Mouse (Mus musculus) embryonic facial prominence, embryonic 11.5 days (tissue): ENCODE data around the gene Nt5dc1. TPM values are rescaled to one million over a fixed set of nuclear protein-coding genes. Genes with fewer than 3 reads are reported as not detected.

Source experiments
- ATAC-seq: fragments of 200-750 bp; cut with Nextera tagmentation; replicated peaks from 2 replicates; pipeline ENCODE4 v1.8.0; 2017; ENCODE audit warnings: low read depth; ENCODE audit not compliant: insufficient number of reproducible peaks, low FRiP score, low TSS enrichment
- DNase-seq: peaks from one replicate; pipeline ENCODE4 v3.0.0-alpha.2; 2015; ENCODE audit warnings: low spot score
- H3K27ac ChIP-seq: fragments of 300-500 bp; sonication (generic); replicated peaks from 2 replicates; pipeline ENCODE4 v1.5.1; 2014; ENCODE audit warnings: mild to moderate bottlenecking, low read depth, low read length, control low read depth
- H3K27me3 ChIP-seq: fragments of 300-500 bp; sonication (generic); 2 replicates; pipeline ENCODE4 v1.6.1; 2014; ENCODE audit warnings: mild to moderate bottlenecking, low read length, moderate library complexity, mixed read lengths; ENCODE audit not compliant: control insufficient read depth, insufficient read depth
- H3K36me3 ChIP-seq: fragments of 300-500 bp; sonication (generic); replicated peaks from 2 replicates; pipeline ENCODE4 v1.6.1; 2014; ENCODE audit warnings: low read depth, mild to moderate bottlenecking, low read length, moderate library complexity, mixed read lengths; ENCODE audit not compliant: control insufficient read depth, insufficient read depth
- H3K4me1 ChIP-seq: fragments of 300-500 bp; sonication (generic); 2 replicates; pipeline ENCODE4 v1.6.1; 2014; ENCODE audit warnings: low read length, mixed read lengths; ENCODE audit not compliant: control insufficient read depth, insufficient read depth
- H3K4me2 ChIP-seq: fragments of 300-500 bp; sonication (generic); 2 replicates; pipeline ENCODE4 v1.6.1; 2014; ENCODE audit warnings: low read depth, mild to moderate bottlenecking, control low read depth, low read length, moderate library complexity
- H3K4me3 ChIP-seq: fragments of 300-500 bp; sonication (generic); 2 replicates; pipeline ENCODE4 v1.5.1; 2014; ENCODE audit warnings: low read depth, low read length, control low read depth
- H3K9ac ChIP-seq: fragments of 300-500 bp; sonication (generic); replicated peaks from 2 replicates; pipeline ENCODE4 v1.6.1; 2014; ENCODE audit warnings: mild to moderate bottlenecking, control low read depth, low read length
- H3K9me3 ChIP-seq: fragments of 300-500 bp; sonication (generic); replicated peaks from 2 replicates; pipeline ENCODE4 v1.6.1; 2016; ENCODE audit warnings: mild to moderate bottlenecking, low read length, inconsistent platforms, mixed read lengths; ENCODE audit not compliant: control insufficient read depth
- WGBS: fragments of 180-500 bp; shearing (Covaris S2); extraction: QIAGEN DNeasy Blood & Tissue Kit; methylation state at CpG from one replicate; pipeline ENCODE4 v1.1.7; 2014; 5-methylcytosine and 5-hydroxymethylcytosine counted together
- polyA plus RNA-seq: library from polyadenylated mRNA; unstranded; fragments of >200 nt; fragmentation: Nextera tagmentation; extraction: Ambion mirVana; gene quantifications from 2 replicates; pipeline ENCODE4 v1.2.1, GENCODE M21; 2014

The Nt5dc1 gene
- polyA plus RNA-seq, 1 experiment from 2014 or later, result 7.6 TPM

- ATAC-seq (no peak), DNase-seq (peak; percentile 39)
- Histone ChIP-seq H3K36me3 (no peaks in the 10 kb centered on the region), H3K9me3 (no peaks in the 10 kb centered on the region), H3K4me2 (no peak overlapping the region), H3K9ac (no peak overlapping the region), H3K4me3 (no peak overlapping the region), H3K4me1 (peaks cover 4% of the 10 kb centered on the region; the same call in 1 of the 2 replicates), H3K27ac (no peak overlapping the region), H3K27me3 (no peaks in the 10 kb centered on the region)
- WGBS, result 52% methylated on average over 3 of the region's 3 CpGs
Measured at GRCm38 (mm10) chr10:34312536-34312935, 105.8 kb downstream of the Nt5dc1 start.

DNA sequence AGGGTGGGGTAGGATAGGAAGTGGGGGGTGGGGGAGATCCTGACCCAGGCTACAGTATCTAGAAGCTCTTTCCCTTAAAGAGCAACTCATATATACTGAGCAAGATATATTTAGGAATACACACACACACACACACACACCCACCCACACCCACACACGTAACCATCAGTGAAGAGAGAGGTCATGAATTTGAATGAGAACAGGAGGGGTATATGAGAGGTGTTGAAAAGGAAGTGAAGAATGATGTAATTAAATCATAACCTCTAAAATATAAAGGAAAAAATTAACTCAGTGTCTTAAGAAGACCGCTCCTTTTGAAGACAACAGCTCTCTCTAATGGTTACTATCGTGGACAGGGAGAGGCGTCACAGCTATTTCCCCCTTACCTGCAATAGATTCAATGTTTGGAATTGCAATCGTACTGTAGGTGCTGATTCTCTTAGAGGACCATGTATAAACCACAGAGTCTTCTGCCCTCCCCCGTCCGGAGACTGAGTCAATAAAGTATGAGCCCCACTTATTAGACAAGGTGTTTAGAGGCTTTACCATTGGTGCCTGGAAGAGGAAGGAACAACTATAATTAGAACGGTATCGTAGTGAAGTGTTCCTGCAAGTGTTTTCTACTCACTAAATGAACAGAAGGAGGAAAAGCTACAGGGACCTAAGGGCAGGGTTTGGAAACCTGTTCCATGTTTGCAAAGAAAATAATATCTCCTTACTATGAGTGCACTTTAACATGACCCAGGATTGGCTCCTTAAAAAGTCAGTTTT is 108.3 kb downstream of the Nt5dc1 start:
- Histone ChIP-seq H3K4me1 (no peaks in the 10 kb centered on the region), H3K4me2 (no peak overlapping the region), H3K9me3 (no peaks in the 10 kb centered on the region), H3K36me3 (no peaks in the 10 kb centered on the region), H3K9ac (no peak overlapping the region), H3K4me3 (no peak overlapping the region), H3K27ac (no peak overlapping the region), H3K27me3 (no peaks in the 10 kb centered on the region)
- ATAC-seq (no peak), DNase-seq (no peak)
- WGBS, result 90% methylated on average over 9 of the region's 9 CpGs

DNA sequence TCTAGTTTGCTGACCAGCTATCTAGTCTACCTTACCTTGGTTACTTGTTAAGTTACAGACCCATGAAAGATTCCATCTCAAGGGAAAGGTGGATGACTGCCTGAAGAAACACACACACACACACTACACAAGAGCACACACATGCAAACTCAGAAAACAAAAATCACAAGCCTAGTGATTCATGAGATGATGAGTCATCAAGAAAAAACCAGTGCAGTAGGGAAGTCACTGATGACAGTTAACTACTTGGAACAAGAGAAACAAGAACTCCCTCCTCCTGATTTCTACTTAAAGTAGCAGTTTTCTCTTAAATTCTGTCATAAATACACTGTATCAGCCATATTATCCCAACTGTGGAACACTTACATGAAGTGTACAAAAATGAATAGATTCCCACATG is 111.3 kb downstream of the Nt5dc1 start:
- ATAC-seq (no peak), DNase-seq (no peak)
- Histone ChIP-seq H3K4me2 (no peak overlapping the region), H3K36me3 (no peaks in the 10 kb centered on the region), H3K4me1 (no peaks in the 10 kb centered on the region), H3K27me3 (no peaks in the 10 kb centered on the region), H3K9me3 (no peaks in the 10 kb centered on the region), H3K4me3 (no peak overlapping the region), H3K27ac (no peak overlapping the region), H3K9ac (no peak overlapping the region)

DNA sequence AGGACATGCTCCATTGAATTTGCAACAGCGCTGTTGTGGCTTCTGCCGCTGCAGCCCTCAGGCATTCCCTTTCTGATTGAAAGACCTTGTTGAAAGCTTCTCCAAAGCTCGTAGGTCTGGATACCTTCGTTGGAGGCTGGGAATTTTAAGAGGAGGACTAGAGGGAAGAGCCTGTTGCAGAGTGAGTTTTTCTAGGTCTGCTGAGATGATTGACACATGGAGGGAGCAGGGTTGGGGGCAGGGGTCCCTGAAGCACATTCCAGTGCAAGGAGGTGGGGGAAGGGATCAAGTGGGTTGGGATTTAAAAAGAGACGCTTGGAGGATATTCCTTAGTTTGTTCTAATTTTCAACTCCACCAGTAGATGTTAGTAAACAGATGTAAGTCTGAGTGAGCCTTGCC is 118.0 kb downstream of the Nt5dc1 start:
- Histone ChIP-seq H3K27ac (no peak overlapping the region), H3K4me2 (peak overlapping the region; percentile 47), H3K36me3 (no peaks in the 10 kb centered on the region), H3K9ac (peak overlapping the region; percentile 39), H3K4me1 (no peaks in the 10 kb centered on the region), H3K27me3 (no peaks in the 10 kb centered on the region), H3K9me3 (no peaks in the 10 kb centered on the region), H3K4me3 (peak overlapping the region; percentile 22)
- WGBS, result 8% methylated on average over 5 of the region's 5 CpGs
- DNase-seq (peak; percentile 62), ATAC-seq (no peak)

DNA sequence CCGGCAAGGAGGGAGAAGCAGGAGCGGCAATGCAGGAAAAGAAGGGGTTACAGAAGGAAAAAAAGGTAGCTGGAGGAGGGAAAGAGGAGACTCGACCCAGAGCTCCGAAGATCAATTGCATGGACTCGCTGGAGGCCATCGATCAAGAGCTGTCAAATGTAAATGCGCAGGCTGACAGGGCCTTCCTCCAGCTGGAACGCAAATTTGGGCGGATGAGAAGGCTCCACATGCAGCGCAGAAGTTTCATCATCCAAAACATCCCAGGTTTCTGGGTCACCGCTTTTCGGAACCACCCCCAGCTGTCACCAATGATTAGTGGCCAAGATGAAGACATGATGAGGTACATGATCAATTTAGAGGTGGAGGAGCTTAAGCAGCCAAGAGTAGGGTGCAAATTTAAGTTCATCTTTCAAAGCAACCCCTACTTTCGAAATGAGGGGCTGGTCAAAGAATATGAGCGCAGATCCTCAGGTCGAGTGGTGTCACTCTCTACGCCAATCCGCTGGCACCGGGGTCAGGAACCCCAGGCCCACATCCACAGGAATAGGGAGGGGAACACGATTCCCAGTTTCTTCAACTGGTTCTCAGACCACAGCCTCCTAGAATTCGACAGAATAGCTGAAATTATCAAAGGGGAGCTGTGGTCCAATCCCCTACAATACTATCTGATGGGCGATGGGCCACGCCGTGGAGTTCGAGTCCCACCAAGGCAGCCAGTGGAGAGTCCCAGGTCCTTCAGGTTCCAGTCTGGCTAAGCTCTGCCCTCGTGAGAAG is 120.2 kb downstream of the Nt5dc1 start:
- Histone ChIP-seq H3K9me3 (no peaks in the 10 kb centered on the region), H3K27ac (no peak overlapping the region), H3K9ac (peak overlapping the region; percentile 53), H3K4me1 (no peaks in the 10 kb centered on the region), H3K36me3 (no peaks in the 10 kb centered on the region), H3K27me3 (no peaks in the 10 kb centered on the region), H3K4me3 (peak overlapping the region; percentile 62), H3K4me2 (peak overlapping the region; percentile 82)
- ATAC-seq, result no peak
- DNase-seq, result no peak
- WGBS, result 44% methylated on average over 25 of the region's 25 CpGs

DNA sequence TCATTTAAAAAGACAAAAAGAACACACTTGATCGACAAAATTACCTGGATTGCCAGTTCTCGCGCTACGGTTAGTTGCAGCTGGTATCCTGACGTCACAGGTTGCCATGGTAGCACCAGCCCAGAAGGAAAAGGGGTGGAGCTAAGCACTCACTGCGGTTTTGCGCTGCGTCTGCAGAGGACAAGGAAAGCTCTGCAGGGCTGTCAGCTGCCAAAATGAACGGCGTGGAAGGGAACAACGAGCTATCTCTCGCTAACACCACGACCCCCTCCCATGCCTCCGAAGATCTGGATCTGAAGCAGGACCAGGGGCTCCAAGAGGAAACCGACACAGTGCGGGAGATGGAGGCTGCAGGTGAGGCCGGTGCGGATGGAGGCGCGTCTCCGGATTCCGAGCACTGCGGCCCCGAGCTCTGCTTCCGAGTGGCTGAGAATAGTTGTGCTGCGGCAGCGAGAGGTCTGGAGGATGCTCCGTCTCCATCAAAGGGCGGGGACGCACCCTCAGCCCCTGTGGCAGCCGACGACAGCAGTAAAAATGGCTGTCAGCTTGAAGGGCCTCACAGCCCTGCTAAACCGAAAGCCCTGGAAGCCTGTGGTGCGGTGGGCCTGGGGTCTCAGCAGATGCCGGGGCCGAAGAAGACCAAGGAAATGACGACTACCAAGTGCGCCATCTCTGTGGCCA is 120.9 kb downstream of the Nt5dc1 start, which contains the start of gene Tspyl4:
Tspyl4 (plus strand) TSS at position 144 of the 681 bp plus-strand sequence.
- Histone ChIP-seq H3K9ac (peak within 1 kb of the TSS; percentile 54), H3K9me3 (no peaks in the 10 kb centered on the region), H3K4me3 (peak within 1 kb of the TSS; percentile 62), H3K36me3 (no peaks in the 10 kb centered on the region), H3K27ac (peak within 1 kb of the TSS; percentile 60), H3K4me1 (no peaks in the 10 kb centered on the region), H3K27me3 (no peaks in the 10 kb centered on the region), H3K4me2 (peak within 1 kb of the TSS; percentile 82)
- WGBS, result under 1% methylated on average over 38 of the region's 38 CpGs
- ATAC-seq, result peak; percentile 95
- peak; percentile 97 for DNase-seq

DNA sequence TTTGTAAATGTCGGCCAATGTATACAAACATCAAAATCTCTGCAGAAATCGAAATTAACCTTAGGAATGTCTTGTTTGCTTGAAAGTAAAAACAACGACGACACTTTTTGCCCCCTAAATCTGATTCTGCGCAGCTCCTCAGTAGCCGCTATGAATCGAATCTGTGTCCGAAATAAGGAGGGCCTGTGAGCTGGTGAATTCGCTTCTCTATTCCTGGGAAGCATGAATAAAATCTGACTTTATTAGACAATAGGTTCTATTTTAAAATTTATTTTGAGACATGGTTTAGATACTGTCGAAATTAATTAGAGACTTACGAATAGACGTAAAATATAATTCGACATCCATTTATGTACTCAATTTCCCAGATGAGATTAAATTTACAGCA is 121.4 kb downstream of the Nt5dc1 start:
- no peaks in the 10 kb centered on the region for H3K36me3 ChIP-seq
- H3K27ac ChIP-seq, result no peak overlapping the region
- H3K4me1 ChIP-seq, result no peaks in the 10 kb centered on the region
- ATAC-seq, result peak; percentile 10; the same call in 1 of the 2 replicates
- H3K27me3 ChIP-seq, result no peaks in the 10 kb centered on the region
- WGBS, result 5% methylated on average over 13 of the region's 13 CpGs
- DNase-seq, result peak; percentile 42
- H3K9ac ChIP-seq, result peak overlapping the region; percentile 54
- no peaks in the 10 kb centered on the region for H3K9me3 ChIP-seq
- H3K4me3 ChIP-seq, result peak overlapping the region; percentile 62
- H3K4me2 ChIP-seq, result peak overlapping the region; percentile 42
